Mouse (Mus musculus): ENCODE measurements around the gene Lpp. TPM values are rescaled to one million over a fixed set of nuclear protein-coding genes. Genes with fewer than 3 reads are reported as not detected.

Lpp gene
- polyA plus RNA-seq, 1 experiment: 256 TPM

GRCm38 (mm10) chr16:24891453-24891852, 498.1 kb downstream of the Lpp start:
- no peak overlapping the region for H3K27ac ChIP-seq (ENCODE audit: insufficient read depth, low read length)
- H3K4me1 ChIP-seq (ENCODE audit: control insufficient read depth, insufficient read depth, low read length): peaks cover 8% of the 10 kb centered on the region
- no peak for TF ChIP-seq POLR2A (IDR thresholded peaks at IDR 0.05; ENCODE audit: low read depth, low read length)
- no peak for TF ChIP-seq CTCF (IDR thresholded peaks at IDR 0.05; ENCODE audit: borderline replicate concordance, insufficient read depth, low read length)
- no peak overlapping the region for H3K4me3 ChIP-seq (ENCODE audit: insufficient read depth, low read length)

GRCm38 (mm10) chr16:24895160-24895559, 501.9 kb downstream of the Lpp start:
- TF ChIP-seq CTCF (IDR thresholded peaks at IDR 0.05; ENCODE audit: borderline replicate concordance, insufficient read depth, low read length) (no peak), POLR2A (IDR thresholded peaks at IDR 0.05; ENCODE audit: low read depth, low read length) (no peak)
- Histone ChIP-seq H3K4me3 (ENCODE audit: insufficient read depth, low read length) (no peak overlapping the region), H3K4me1 (ENCODE audit: control insufficient read depth, insufficient read depth, low read length) (peaks cover 1% of the 10 kb centered on the region), H3K27ac (ENCODE audit: insufficient read depth, low read length) (no peak overlapping the region)

- Histone ChIP-seq H3K4me1 (ENCODE audit: control insufficient read depth, insufficient read depth, low read length) (peaks cover 10% of the 10 kb centered on the region), H3K4me3 (ENCODE audit: insufficient read depth, low read length) (no peak overlapping the region), H3K27ac (ENCODE audit: insufficient read depth, low read length) (no peak overlapping the region)
- TF ChIP-seq POLR2A (IDR thresholded peaks at IDR 0.05; ENCODE audit: low read depth, low read length): no peak
- TF ChIP-seq CTCF (IDR thresholded peaks at IDR 0.05; ENCODE audit: borderline replicate concordance, insufficient read depth, low read length): no peak
Measured at GRCm38 (mm10) chr16:24897641-24898040, 504.3 kb downstream of the Lpp start.

GRCm38 (mm10) chr16:24900241-24900796, 507.0 kb downstream of the Lpp start:
- Histone ChIP-seq H3K4me3 (ENCODE audit: insufficient read depth, low read length) (no peak overlapping the region), H3K27ac (ENCODE audit: insufficient read depth, low read length) (no peak overlapping the region), H3K4me1 (ENCODE audit: control insufficient read depth, insufficient read depth, low read length) (peaks cover 10% of the 10 kb centered on the region; the same call in 1 of the 2 replicates)
- no peak for TF ChIP-seq POLR2A (IDR thresholded peaks at IDR 0.05; ENCODE audit: low read depth, low read length)
- no peak for TF ChIP-seq CTCF (IDR thresholded peaks at IDR 0.05; ENCODE audit: borderline replicate concordance, insufficient read depth, low read length)

GRCm38 (mm10) chr16:24901139-24901859, 508.0 kb downstream of the Lpp start:
- TF ChIP-seq POLR2A (IDR thresholded peaks at IDR 0.05; ENCODE audit: low read depth, low read length) (no peak), CTCF (IDR thresholded peaks at IDR 0.05; ENCODE audit: borderline replicate concordance, insufficient read depth, low read length) (no peak)
- H3K4me3 ChIP-seq (ENCODE audit: insufficient read depth, low read length): no peak overlapping the region
- H3K27ac ChIP-seq (ENCODE audit: insufficient read depth, low read length): no peak overlapping the region
- H3K4me1 ChIP-seq (ENCODE audit: control insufficient read depth, insufficient read depth, low read length): peaks cover 10% of the 10 kb centered on the region; the same call in 1 of the 2 replicates

GRCm38 (mm10) chr16:24902111-24902510, 508.8 kb downstream of the Lpp start:
- H3K27ac ChIP-seq (ENCODE audit: insufficient read depth, low read length): no peak overlapping the region
- H3K4me1 ChIP-seq (ENCODE audit: control insufficient read depth, insufficient read depth, low read length): peaks cover 10% of the 10 kb centered on the region; the same call in 1 of the 2 replicates
- H3K4me3 ChIP-seq (ENCODE audit: insufficient read depth, low read length): no peak overlapping the region
- TF ChIP-seq POLR2A (IDR thresholded peaks at IDR 0.05; ENCODE audit: low read depth, low read length) (no peak), CTCF (IDR thresholded peaks at IDR 0.05; ENCODE audit: borderline replicate concordance, insufficient read depth, low read length) (no peak)

GRCm38 (mm10) chr16:24908926-24909325, 515.6 kb downstream of the Lpp start:
- Histone ChIP-seq H3K4me1 (ENCODE audit: control insufficient read depth, insufficient read depth, low read length) (peaks cover 9% of the 10 kb centered on the region), H3K4me3 (ENCODE audit: insufficient read depth, low read length) (no peak overlapping the region), H3K27ac (ENCODE audit: insufficient read depth, low read length) (peak overlapping the region; percentile 74; the same call in 1 of the 2 replicates)
- no peak for TF ChIP-seq POLR2A (IDR thresholded peaks at IDR 0.05; ENCODE audit: low read depth, low read length)
- TF ChIP-seq CTCF (IDR thresholded peaks at IDR 0.05; ENCODE audit: borderline replicate concordance, insufficient read depth, low read length): no peak

- H3K4me3 ChIP-seq (ENCODE audit: insufficient read depth, low read length): no peak overlapping the region
- TF ChIP-seq POLR2A (IDR thresholded peaks at IDR 0.05; ENCODE audit: low read depth, low read length) (no peak), CTCF (IDR thresholded peaks at IDR 0.05; ENCODE audit: borderline replicate concordance, insufficient read depth, low read length) (no peak)
- H3K27ac ChIP-seq (ENCODE audit: insufficient read depth, low read length): peak overlapping the region; percentile 89
- H3K4me1 ChIP-seq (ENCODE audit: control insufficient read depth, insufficient read depth, low read length): peaks cover 16% of the 10 kb centered on the region
Measured at GRCm38 (mm10) chr16:24910321-24910720, 517.0 kb downstream of the Lpp start.

GRCm38 (mm10) chr16:24910834-24911233, 517.5 kb downstream of the Lpp start:
- peaks cover 16% of the 10 kb centered on the region for H3K4me1 ChIP-seq (ENCODE audit: control insufficient read depth, insufficient read depth, low read length)
- no peak overlapping the region for H3K4me3 ChIP-seq (ENCODE audit: insufficient read depth, low read length)
- TF ChIP-seq CTCF (IDR thresholded peaks at IDR 0.05; ENCODE audit: borderline replicate concordance, insufficient read depth, low read length) (peak; percentile 39; the same call in 1 of the 2 replicates), POLR2A (IDR thresholded peaks at IDR 0.05; ENCODE audit: low read depth, low read length) (no peak)
- peak overlapping the region; percentile 68 for H3K27ac ChIP-seq (ENCODE audit: insufficient read depth, low read length)

- Histone ChIP-seq H3K4me1 (ENCODE audit: control insufficient read depth, insufficient read depth, low read length) (peaks cover 16% of the 10 kb centered on the region), H3K4me3 (ENCODE audit: insufficient read depth, low read length) (no peak overlapping the region), H3K27ac (ENCODE audit: insufficient read depth, low read length) (no peak overlapping the region; the same call in 1 of the 2 replicates)
- TF ChIP-seq POLR2A (IDR thresholded peaks at IDR 0.05; ENCODE audit: low read depth, low read length) (no peak), CTCF (IDR thresholded peaks at IDR 0.05; ENCODE audit: borderline replicate concordance, insufficient read depth, low read length) (no peak)
Measured at GRCm38 (mm10) chr16:24912381-24912780, 519.1 kb downstream of the Lpp start.
